Mouse (Mus musculus) megakaryocyte, embryonic 14.5 days (primary cell): ENCODE results near the gene Gm19935.

Source experiments
- FLI1 ChIP-seq: IDR thresholded peaks from 2 replicates; pipeline ENCODE4 v1.6.1; 2012; ENCODE audit warnings: low read length, inconsistent platforms, mixed read lengths
- GATA1 ChIP-seq: IDR thresholded peaks from 3 replicates; pipeline ENCODE4 v1.6.1; 2012; ENCODE audit warnings: mixed read lengths, low read length, inconsistent platforms, borderline replicate concordance

- TF ChIP-seq GATA1 (no peak), FLI1 (no peak)
Measured at GRCm38 (mm10) chr8:90853971-90854670, 36.9 kb upstream of the Gm19935 start.
